ENCODE assay signal across 8 mouse cellular contexts in the genomic region with DNA sequence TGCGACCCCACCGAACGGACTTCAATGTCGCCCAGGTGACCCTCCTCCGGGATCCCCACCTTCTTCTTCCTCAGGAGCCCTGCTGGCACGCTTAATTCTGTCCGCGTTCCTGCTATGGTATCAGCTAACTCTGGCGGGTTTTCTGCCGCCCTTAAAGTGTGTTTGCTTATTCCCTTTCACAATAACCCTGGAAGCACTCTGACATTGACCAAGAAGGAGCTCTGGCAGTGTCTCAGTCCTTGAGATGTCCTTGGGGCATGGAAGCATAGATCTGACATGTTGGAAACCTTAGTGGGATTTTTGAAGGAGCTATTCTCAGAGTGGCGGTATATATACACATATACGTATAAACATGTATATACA. TPM values are rescaled to one million over a fixed set of nuclear protein-coding genes. Genes with fewer than 3 reads are reported as not detected.
DNase-seq lines count a peak whose midpoint lies in the region; ATAC-seq and TF ChIP-seq lines count a peak whose summit lies in the region.

No protein-coding gene starts in this region.

- 2% methylated on average over 12 of the region's 12 CpGs for WGBS in heart, adult 2 months
- 9% methylated on average over 12 of the region's 12 CpGs for WGBS in forebrain, embryonic 12.5 days
- WGBS in liver, embryonic 12.5 days (ENCODE audit: insufficient replicate concordance), result 4% methylated on average over 12 of the region's 12 CpGs

- no peak for TF ChIP-seq EP300 in heart, adult 2 months (IDR thresholded peaks at IDR 0.05; ENCODE audit: insufficient read depth, low read depth, low read length)
- TF ChIP-seq EP300 in CH12.LX (IDR thresholded peaks at IDR 0.05; ENCODE audit: low read length), result no peak

- no peak for TF ChIP-seq RAD21 in CH12.LX (IDR thresholded peaks at IDR 0.05; ENCODE audit: low read depth, low read length)

- no peak; the same call in 1 of the 2 replicates for TF ChIP-seq POLR2A in heart, adult 2 months (IDR thresholded peaks at IDR 0.05; ENCODE audit: insufficient read depth, low read depth, low read length)
- TF ChIP-seq POLR2A in CH12.LX (IDR thresholded peaks at IDR 0.05; ENCODE audit: low read depth, low read length), result no peak

- TF ChIP-seq CTCF in heart, adult 2 months (IDR thresholded peaks at IDR 0.05), result no peak
- no peak for TF ChIP-seq CTCF in CH12.LX (conservative IDR thresholded peaks at IDR 0.05 in 1 of 2, IDR thresholded peaks at IDR 0.05 in 1 of 2; ENCODE audit: low read depth in 2 of 2, low read length in 2 of 2)

- intact Hi-C loops in heart, adult 2 months (cut with DNase I), result no loop called here

- H3K4me1 ChIP-seq in heart, adult 2 months (ENCODE audit: control insufficient read depth, insufficient read depth, low read length), result peaks cover 3% of the 10 kb centered on the region
- H3K4me1 ChIP-seq in CH12.LX (ENCODE audit: control insufficient read depth in 1 of 2, insufficient read depth in 2 of 2), result peaks cover 0 to 13% of the 10 kb centered on the region in 2 experiments; a peak in 2 of 4 replicates
- H3K4me1 ChIP-seq in forebrain, embryonic 12.5 days, result peaks cover 23% of the 10 kb centered on the region
- peaks cover 25% of the 10 kb centered on the region for H3K4me1 ChIP-seq in liver, embryonic 12.5 days

- dilution Hi-C loops in CH12.LX (cut with MboI; ENCODE audit: extremely low pct_ligation_motif_present, extremely low pct_unique_long_range_greater_than_20kb, low sequenced_read_pairs), result no loop called here

- H3K27ac ChIP-seq in heart, adult 2 months, result peak overlapping the region; percentile 57
- H3K27ac ChIP-seq in CH12.LX (ENCODE audit: insufficient read depth, low read depth), result peak overlapping the region; percentile 47
- H3K27ac ChIP-seq in forebrain, embryonic 12.5 days, result 0 out of 2 replicates have a peak overlapping the region, but pooled peaks have one; percentile 25
- H3K27ac ChIP-seq in liver, embryonic 12.5 days, result peak overlapping the region; percentile 77

- ATAC-seq in forebrain, embryonic 12.5 days (ENCODE audit: low FRiP score), result no peak
- ATAC-seq in liver, embryonic 12.5 days, result peak; percentile 31
- no peak; the same call in 1 of the 2 replicates for ATAC-seq in cerebellum, adult (ENCODE audit: insufficient number of reproducible peaks, low FRiP score, low TSS enrichment)

- in situ Hi-C loops in CH12.LX (cut with MboI; ENCODE audit: low pct_ligation_motif_present, low pct_unique_long_range_greater_than_20kb, low sequenced_read_pairs), result no loop called here

- peak overlapping the region; percentile 73 for H3K9ac ChIP-seq in heart, adult 2 months (ENCODE audit: low read depth, low read length)
- H3K9ac ChIP-seq in CH12.LX (ENCODE audit: insufficient read depth, low read depth), result peak overlapping the region; percentile 49; the same call in 1 of the 2 replicates
- peak overlapping the region; percentile 91 for H3K9ac ChIP-seq in forebrain, embryonic 12.5 days
- peak overlapping the region; percentile 74 for H3K9ac ChIP-seq in liver, embryonic 12.5 days

- no peaks in the 10 kb centered on the region for H3K9me3 ChIP-seq in CH12.LX (replicated peaks; ENCODE audit: low read length)
- no peaks in the 10 kb centered on the region for H3K9me3 ChIP-seq in forebrain, embryonic 12.5 days
- H3K9me3 ChIP-seq in liver, embryonic 12.5 days (replicated peaks), result no peaks in the 10 kb centered on the region

- H3K79me2 ChIP-seq in heart, adult 2 months (replicated peaks; ENCODE audit: control insufficient read depth, insufficient read depth, low read length), result peaks cover 4% of the 10 kb centered on the region
- no peaks in the 10 kb centered on the region for H3K79me2 ChIP-seq in CH12.LX (replicated peaks; ENCODE audit: control insufficient read depth, extremely low read depth, insufficient read depth, poor library complexity, severe bottlenecking)

- H3K4me2 ChIP-seq in CH12.LX (ENCODE audit: insufficient read depth, low read depth, poor library complexity, severe bottlenecking), result peak overlapping the region; percentile 76
- peak overlapping the region; percentile 75 for H3K4me2 ChIP-seq in forebrain, embryonic 12.5 days
- H3K4me2 ChIP-seq in liver, embryonic 12.5 days, result peak overlapping the region; percentile 99

- no peaks in the 10 kb centered on the region for H3K36me3 ChIP-seq in heart, adult 2 months (ENCODE audit: control insufficient read depth, insufficient read depth, low read length)
- peaks cover 7 to 22% of the 10 kb centered on the region in 2 experiments for H3K36me3 ChIP-seq in CH12.LX (replicated peaks in 1 of 2; ENCODE audit: control insufficient read depth in 1 of 2, insufficient read depth in 1 of 2, low read length in 1 of 2)
- peaks cover 13% of the 10 kb centered on the region for H3K36me3 ChIP-seq in forebrain, embryonic 12.5 days (replicated peaks)
- peaks cover 16% of the 10 kb centered on the region for H3K36me3 ChIP-seq in liver, embryonic 12.5 days

- H3K4me3 ChIP-seq in heart, adult 2 months, result peak overlapping the region; percentile 74
- H3K4me3 ChIP-seq in CH12.LX (replicated peaks in 1 of 3; ENCODE audit: low read depth in 2 of 3, low read length in 2 of 3, poor library complexity in 1 of 3), result peak overlapping the region; percentile 46 to 68 (median 56)
- H3K4me3 ChIP-seq in forebrain, embryonic 12.5 days (replicated peaks), result peak overlapping the region; percentile 85
- peak overlapping the region; percentile 83 for H3K4me3 ChIP-seq in liver, embryonic 12.5 days

- no peaks in the 10 kb centered on the region for H3K27me3 ChIP-seq in heart, adult 2 months (ENCODE audit: control insufficient read depth, insufficient read depth, low read length)
- peaks cover 8% of the 10 kb centered on the region for H3K27me3 ChIP-seq in CH12.LX (replicated peaks)
- H3K27me3 ChIP-seq in forebrain, embryonic 12.5 days, result peaks cover 3% of the 10 kb centered on the region; the same call in 1 of the 2 replicates
- peaks cover 8% of the 10 kb centered on the region; the same call in 1 of the 2 replicates for H3K27me3 ChIP-seq in liver, embryonic 12.5 days (replicated peaks)

- no peak for DNase-seq in heart, adult 2 months
- DNase-seq in heart, adult 9 months (ENCODE audit: low spot score in 2 of 2), result no peak
- DNase-seq in CH12.LX (ENCODE audit: extremely low read depth), result no peak
- no peak for DNase-seq in spleen, adult 12 weeks (ENCODE audit: low spot score)
- DNase-seq in testis, postnatal 10 days (ENCODE audit: low spot score), result no peak

TF ChIP-seq in CH12.LX, 34 proteins besides CTCF, POLR2A, EP300 and RAD21:
- TF ChIP-seq CHD2 (IDR thresholded peaks at IDR 0.05; ENCODE audit: low read length) (no peak), MXI1 (IDR thresholded peaks at IDR 0.05; ENCODE audit: low read depth, low read length) (peak; percentile 12; the same call in 1 of the 2 replicates)

RNA-seq across cellular contexts. Expression of gene Dip2a, which starts 0.4 kb away (rescaled TPM):
- total RNA-seq in heart, adult 2 months (2021), result 1 to 10 TPM; 8.4 to 9.2 TPM
- polyA plus RNA-seq in heart, adult 2 months (2012; rRNA removed), result 7.5 and 9.9 TPM in 2 replicates
- total RNA-seq in CH12.LX (2012; rRNA removed) (1.4 and 2.4 TPM in 2 replicates), CH12.LX (2014; rRNA removed) (0.73 and 0.97 TPM in 2 replicates)
- polyA plus RNA-seq in CH12.LX (2012; ENCODE audit: insufficient read length, low read depth), result 1.5 TPM in 2 replicates
- polyA plus RNA-seq in forebrain, embryonic 12.5 days (2016; fragmentation: Nextera tagmentation; extraction: Ambion mirVana), result 11.1 and 11.8 TPM in 2 replicates
- 2.4 and 2.7 TPM in 2 replicates for polyA plus RNA-seq in liver, embryonic 12.5 days (2016; fragmentation: Nextera tagmentation; extraction: Ambion mirVana)

Comparison
In these comparisons a context has a peak if more than half of its experiments do, and no peak if none do; other contexts are left out.
1. H3K27ac ChIP-seq: peak in every context shown above with its lines; median percentile 77 in liver, embryonic 12.5 days; 57 in heart, adult 2 months; 47 in CH12.LX; 25 in forebrain, embryonic 12.5 days.